ENCODE assay signal across 8 mouse cellular contexts in the genomic region with DNA sequence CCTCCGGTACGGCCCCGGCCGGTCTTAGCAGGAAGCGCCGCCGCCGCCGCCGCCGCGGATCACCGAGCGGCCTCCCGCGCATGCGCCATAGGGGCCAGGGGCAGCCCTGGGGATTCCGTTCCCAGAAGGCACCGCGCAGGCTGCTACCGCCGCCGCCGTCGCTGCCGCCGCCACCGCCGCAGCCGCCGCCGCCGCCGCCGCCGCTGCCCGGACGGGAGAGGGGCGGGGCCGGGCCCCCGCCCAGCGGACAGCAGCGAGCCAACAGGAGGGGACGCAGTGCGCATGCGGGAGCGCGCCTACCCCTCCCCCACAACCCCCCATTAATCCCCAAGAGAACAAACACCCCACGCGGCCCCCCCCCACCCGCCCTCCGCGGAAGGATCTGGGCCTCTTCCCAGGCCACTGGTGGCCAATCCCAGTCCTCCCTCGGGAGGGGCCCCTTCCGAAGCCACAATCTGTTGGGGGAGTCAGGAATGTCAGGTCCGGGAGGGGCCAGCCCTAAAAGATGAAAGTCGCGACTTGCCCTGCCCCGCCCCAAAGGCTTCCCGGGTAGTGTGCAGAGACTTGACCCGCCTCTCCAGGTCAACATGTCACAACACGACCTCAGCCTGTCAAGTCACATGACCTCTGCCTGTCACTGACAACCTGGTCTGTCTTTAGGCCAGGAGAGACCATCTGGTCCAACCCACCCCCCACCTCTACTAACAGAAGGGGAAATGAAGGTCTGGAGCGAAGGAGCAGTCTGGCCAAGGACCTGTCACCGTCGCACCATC. TPM values are rescaled to one million over a fixed set of nuclear protein-coding genes. Genes with fewer than 3 reads are reported as not detected.
DNase-seq lines count a peak whose midpoint lies in the region; ATAC-seq and TF ChIP-seq lines count a peak whose summit lies in the region.

TSS of gene Mbd6 (minus strand) at position 219 of the 773 bp plus-strand sequence.

- no peak for TF ChIP-seq CTCF in G1E (IDR thresholded peaks at IDR 0.05; ENCODE audit: low read depth, low read length)
- TF ChIP-seq CTCF in forebrain, postnatal 0 days (IDR thresholded peaks at IDR 0.05; ENCODE audit: low read depth), result no peak
- no peak for TF ChIP-seq CTCF in lung, postnatal 0 days (IDR thresholded peaks at IDR 0.05)

- peak; percentile 54 for ATAC-seq in G1E (ENCODE audit: extremely low read depth, insufficient number of reproducible peaks, low FRiP score, poor library complexity, severe bottlenecking)
- peak; percentile 30 for ATAC-seq in forebrain, postnatal 0 days
- ATAC-seq in lung, postnatal 0 days, result peak; percentile 52

- under 1% methylated on average over 21 of the region's 65 CpGs for WGBS in forebrain, postnatal 0 days
- 0% methylated on average over 15 of the region's 65 CpGs for WGBS in lung, postnatal 0 days

- H3K9ac ChIP-seq in forebrain, postnatal 0 days, result peak within 1 kb of the TSS; percentile 75
- H3K9ac ChIP-seq in lung, postnatal 0 days (replicated peaks; ENCODE audit: low read depth), result peak within 1 kb of the TSS; percentile 68

- DNase-seq in G1E (ENCODE audit: low spot score), result peak; percentile 97
- peak; percentile 88 to 94 for DNase-seq in cerebellum, adult 18-20 months
- peak; percentile 91 for DNase-seq in forebrain, postnatal 0 days
- peak; percentile 92 for DNase-seq in heart, postnatal 4 days
- peak; percentile 89 for DNase-seq in layer of hippocampus, adult 9-11 months
- DNase-seq in lung, postnatal 0 days (ENCODE audit: low spot score), result peak; percentile 96
- DNase-seq in ovary, postnatal 14 days (ENCODE audit: low spot score), result peak; percentile 83
- peak; percentile 95 for DNase-seq in thymus, postnatal 14 days

- peak within 1 kb of the TSS; percentile 94 for H3K27ac ChIP-seq in forebrain, postnatal 0 days (ENCODE audit: low read depth, low read length)
- H3K27ac ChIP-seq in lung, postnatal 0 days (ENCODE audit: low read length), result peak within 1 kb of the TSS; percentile 97

- TF ChIP-seq EP300 in lung, postnatal 0 days (IDR thresholded peaks at IDR 0.05), result no peak; the same call in none of the 2 replicates

- no peaks in the 10 kb centered on the region for H3K9me3 ChIP-seq in G1E (replicated peaks)
- H3K9me3 ChIP-seq in forebrain, postnatal 0 days (ENCODE audit: low read length), result no peaks in the 10 kb centered on the region
- H3K9me3 ChIP-seq in lung, postnatal 0 days (ENCODE audit: low read length), result no peaks in the 10 kb centered on the region

- peak within 1 kb of the TSS; percentile 81 for H3K4me3 ChIP-seq in G1E (ENCODE audit: low read depth, low read length)
- H3K4me3 ChIP-seq in forebrain, postnatal 0 days (ENCODE audit: low read depth, low read length), result peak within 1 kb of the TSS; percentile 67
- peak within 1 kb of the TSS; percentile 74 for H3K4me3 ChIP-seq in lung, postnatal 0 days (ENCODE audit: low read depth, low read length)

- no peaks in the 10 kb centered on the region for H3K27me3 ChIP-seq in G1E (ENCODE audit: insufficient read depth, low read length)
- H3K27me3 ChIP-seq in forebrain, postnatal 0 days (ENCODE audit: insufficient read depth, low read length), result no peaks in the 10 kb centered on the region
- no peaks in the 10 kb centered on the region for H3K27me3 ChIP-seq in lung, postnatal 0 days (replicated peaks; ENCODE audit: insufficient read depth, low read length)

- peak within 1 kb of the TSS; percentile 79 for H3K4me2 ChIP-seq in forebrain, postnatal 0 days (ENCODE audit: low read depth)
- H3K4me2 ChIP-seq in lung, postnatal 0 days (replicated peaks; ENCODE audit: low read depth, low read length), result peak within 1 kb of the TSS; percentile 65

- H3K36me3 ChIP-seq in G1E (replicated peaks), result peaks cover 59% of the 10 kb centered on the region
- H3K36me3 ChIP-seq in forebrain, postnatal 0 days (ENCODE audit: insufficient read depth), result peaks cover 30% of the 10 kb centered on the region
- H3K36me3 ChIP-seq in lung, postnatal 0 days (ENCODE audit: insufficient read depth, low read length), result peaks cover 19% of the 10 kb centered on the region; the same call in 1 of the 2 replicates

- peaks cover 78% of the 10 kb centered on the region for H3K4me1 ChIP-seq in G1E (ENCODE audit: insufficient read depth, low read depth, low read length)
- peaks cover 20% of the 10 kb centered on the region for H3K4me1 ChIP-seq in forebrain, postnatal 0 days (ENCODE audit: insufficient read depth)
- peaks cover 24% of the 10 kb centered on the region for H3K4me1 ChIP-seq in lung, postnatal 0 days (ENCODE audit: insufficient read depth, low read depth, low read length)

RNA-seq across cellular contexts. Expression of gene Mbd6, which starts in this region (rescaled TPM):
- 107 and 121 TPM in 2 replicates for total RNA-seq in G1E (2014; fragmentation: Nextera tagmentation)
- total RNA-seq in G1E (2017), result 4.1 and 6.6 TPM in 2 replicates
- polyA plus RNA-seq in G1E (2012), result 239 and 302 TPM in 2 replicates
- 5.9 and 9.4 TPM in 2 replicates for total RNA-seq in forebrain, postnatal 0 days (2014; rRNA removed)
- 4.1 and 4.8 TPM in 2 replicates for polyA plus RNA-seq in forebrain, postnatal 0 days (2015; fragmentation: Nextera tagmentation; extraction: Ambion mirVana)
- total RNA-seq in heart, postnatal 4 days (2021), result 10 to 100 TPM; 41.7 to 43.2 TPM
- 13.5 and 14.2 TPM in 2 replicates for polyA plus RNA-seq in lung, postnatal 0 days (2015; fragmentation: Nextera tagmentation; extraction: Ambion mirVana)

Comparison
In these comparisons a context has a peak if more than half of its experiments do, and no peak if none do; other contexts are left out.
1. Peak in every context shown above with its lines: DNase-seq, ATAC-seq, H3K4me3 ChIP-seq and H3K27ac ChIP-seq.
2. RNA of gene Mbd6 (polyA plus RNA-seq): 239 to 302 TPM in G1E; 13.5 to 14.2 TPM in lung, postnatal 0 days and 4.1 to 4.8 TPM in forebrain, postnatal 0 days; every median in the first group is over 10 times any median in the second.